Mouse (Mus musculus) lung, postnatal 0 days (tissue): ENCODE data around the gene Scrn2. TPM values are rescaled to one million over a fixed set of nuclear protein-coding genes. Genes with fewer than 3 reads are reported as not detected.

Source experiments
- ATAC-seq: fragments of 200-750 bp; cut with Nextera tagmentation; 2 replicates; pipeline ENCODE4 v1.8.0; 2017; ENCODE audit warnings: moderate library complexity
- DNase-seq: peaks from one replicate; pipeline ENCODE4 v3.0.0-alpha.2; 2016; ENCODE audit warnings: low spot score
- H3K27ac ChIP-seq: fragments of 300-500 bp; sonication (generic); 2 replicates; pipeline ENCODE4 v1.5.1; 2014; ENCODE audit warnings: antibody characterized with exemption, mild to moderate bottlenecking, low read length, mixed read lengths
- H3K27me3 ChIP-seq: fragments of 300-500 bp; sonication (generic); replicated peaks from 2 replicates; pipeline ENCODE4 v1.6.1; 2014; ENCODE audit warnings: low read length, mixed read lengths; ENCODE audit not compliant: insufficient read depth
- H3K36me3 ChIP-seq: fragments of 300-500 bp; sonication (generic); 2 replicates; pipeline ENCODE4 v1.6.1; 2014; ENCODE audit warnings: low read length, mixed read lengths; ENCODE audit not compliant: insufficient read depth
- H3K4me1 ChIP-seq: fragments of 300-500 bp; sonication (generic); 2 replicates; pipeline ENCODE4 v1.6.1; 2014; ENCODE audit warnings: antibody characterized with exemption, low read depth, low read length, mixed read lengths; ENCODE audit not compliant: insufficient read depth
- H3K4me2 ChIP-seq: fragments of 300-500 bp; sonication (generic); replicated peaks from 2 replicates; pipeline ENCODE4 v1.6.1; 2014; ENCODE audit warnings: low read depth, mild to moderate bottlenecking, low read length, moderate library complexity, mixed read lengths
- H3K4me3 ChIP-seq: fragments of 300-500 bp; sonication (generic); 2 replicates; pipeline ENCODE4 v1.5.1; 2014; ENCODE audit warnings: low read depth, low read length
- H3K9ac ChIP-seq: fragments of 300-500 bp; sonication (generic); replicated peaks from 2 replicates; pipeline ENCODE4 v1.6.1; 2014; ENCODE audit warnings: low read depth, mild to moderate bottlenecking
- H3K9me3 ChIP-seq: fragments of 300-500 bp; sonication (generic); 2 replicates; pipeline ENCODE4 v1.6.1; 2016; ENCODE audit warnings: low read length, mixed read lengths
- CTCF ChIP-seq: IDR thresholded peaks from 2 replicates; pipeline ENCODE4 v1.5.1; 2016; ENCODE audit warnings: antibody characterized with exemption, mild to moderate bottlenecking
- EP300 ChIP-seq: IDR thresholded peaks from 2 replicates; pipeline ENCODE4 v1.6.1; 2016; ENCODE audit warnings: antibody characterized with exemption, mild to moderate bottlenecking, control low read depth
- WGBS: fragments of 180-500 bp; shearing (Covaris S2); extraction: QIAGEN DNeasy Blood & Tissue Kit; methylation state at CpG from one replicate; pipeline ENCODE4 v1.1.7; 2014; 5-methylcytosine and 5-hydroxymethylcytosine counted together
- polyA plus RNA-seq: library from polyadenylated mRNA; unstranded; fragments of >200 nt; fragmentation: Nextera tagmentation; extraction: Ambion mirVana; gene quantifications from 2 replicates; pipeline ENCODE4 v1.2.1, GENCODE M21; 2015

Scrn2 gene
- polyA plus RNA-seq, 1 experiment from 2014 or later = 15.7 TPM

DNA sequence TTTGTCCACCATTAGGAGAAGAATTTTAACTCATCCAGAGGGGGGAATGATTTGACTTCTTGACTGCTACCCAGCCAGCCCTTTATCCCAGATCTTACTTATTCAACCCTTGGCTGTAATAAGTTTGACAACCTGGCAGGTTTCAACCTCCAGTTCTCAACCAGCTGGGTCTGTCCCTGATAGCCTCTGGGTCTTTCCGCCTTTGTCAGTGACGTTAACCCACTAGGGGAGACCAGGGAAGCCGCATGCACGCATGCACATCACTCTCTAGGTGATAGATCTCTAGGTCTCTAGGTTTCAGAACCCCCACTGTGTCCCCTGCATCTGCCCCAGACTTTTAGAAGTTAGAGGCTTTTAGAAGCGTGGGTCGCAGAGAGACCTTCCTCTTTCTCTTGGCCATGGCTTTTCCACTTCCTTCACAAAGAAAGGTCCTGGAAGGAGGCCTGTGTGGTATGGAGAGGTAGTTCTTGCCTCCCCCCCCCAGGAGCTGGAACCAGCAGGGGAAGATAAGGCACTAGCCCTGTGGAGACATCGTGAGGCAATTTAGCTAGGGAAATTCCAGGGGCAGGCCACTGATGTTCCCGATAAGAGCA is 20.4 kb upstream of the Scrn2 start:
- H3K36me3 ChIP-seq = no peaks in the 10 kb centered on the region
- no peaks in the 10 kb centered on the region for H3K4me1 ChIP-seq
- H3K4me3 ChIP-seq = no peak overlapping the region
- H3K27ac ChIP-seq = no peak overlapping the region
- H3K9ac ChIP-seq = no peak overlapping the region
- ATAC-seq = no peak
- no peaks in the 10 kb centered on the region for H3K9me3 ChIP-seq
- no peak for TF ChIP-seq EP300
- TF ChIP-seq CTCF = no peak
- DNase-seq = no peak
- H3K4me2 ChIP-seq = no peak overlapping the region
- 48% methylated on average over 8 of the region's 8 CpGs for WGBS
- no peaks in the 10 kb centered on the region for H3K27me3 ChIP-seq

DNA sequence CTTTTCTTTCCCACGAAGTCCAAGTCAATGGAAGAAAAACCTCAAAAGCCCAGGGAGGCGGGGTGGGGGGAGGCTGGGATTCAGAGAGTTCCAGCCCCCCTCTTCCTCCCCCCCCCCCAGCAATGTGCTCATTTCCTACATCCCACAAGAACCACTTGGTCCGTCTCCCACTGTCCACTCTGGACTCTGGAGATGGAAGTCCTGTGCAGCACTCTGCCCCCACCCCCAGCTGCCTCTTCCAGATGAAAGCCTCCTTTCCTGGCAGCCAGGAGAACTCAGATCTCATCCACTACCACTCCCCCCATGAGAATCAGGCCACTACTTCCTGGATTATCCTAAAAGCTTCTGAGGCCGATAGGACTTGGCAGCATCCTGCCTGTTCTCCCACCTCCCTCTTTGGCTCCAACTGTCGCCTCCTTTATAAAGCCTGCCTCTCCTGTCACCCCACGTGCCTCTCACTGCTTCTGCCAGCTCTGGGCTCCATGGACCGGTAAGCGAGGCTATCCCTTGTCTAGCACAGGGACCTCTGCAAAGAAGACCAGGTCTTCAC is 16.5 kb upstream of the Scrn2 start, which contains the start of gene Sp6:
Sp6 (plus strand) TSS at position 274 of the 550 bp plus-strand sequence.
- Histone ChIP-seq H3K4me1 (no peaks in the 10 kb centered on the region), H3K9me3 (no peaks in the 10 kb centered on the region), H3K27ac (no peak within 1 kb of the TSS), H3K27me3 (peaks cover 16% of the 10 kb centered on the region), H3K9ac (no peak within 1 kb of the TSS), H3K4me2 (no peak within 1 kb of the TSS), H3K36me3 (no peaks in the 10 kb centered on the region), H3K4me3 (no peak within 1 kb of the TSS)
- TF ChIP-seq CTCF (no peak), EP300 (no peak)
- WGBS = 21% methylated on average over 8 of the region's 8 CpGs
- ATAC-seq (peak; percentile 62), DNase-seq (peak; percentile 28)

- no peak overlapping the region for H3K9ac ChIP-seq
- peak overlapping the region; percentile 59 for H3K4me2 ChIP-seq
- peak overlapping the region; percentile 35 for H3K4me3 ChIP-seq
- H3K27me3 ChIP-seq = peaks cover 51% of the 10 kb centered on the region
- H3K36me3 ChIP-seq = no peaks in the 10 kb centered on the region
- 3% methylated on average over 36 of the region's 36 CpGs for WGBS
- H3K9me3 ChIP-seq = no peaks in the 10 kb centered on the region
- no peak overlapping the region for H3K27ac ChIP-seq
- no peak for ATAC-seq
- TF ChIP-seq EP300 = no peak
- TF ChIP-seq CTCF = no peak
- no peak for DNase-seq
- peaks cover 10% of the 10 kb centered on the region for H3K4me1 ChIP-seq
These were observed 11.8 kb upstream of the Scrn2 start for GRCm38 (mm10) chr11:97017696-97018582.

- 3% methylated on average over 55 of the region's 68 CpGs for WGBS
- TF ChIP-seq EP300 (no peak), CTCF (no peak)
- Histone ChIP-seq H3K27ac (no peak overlapping the region), H3K4me2 (peak overlapping the region; percentile 59), H3K9me3 (no peaks in the 10 kb centered on the region), H3K4me3 (peak overlapping the region; percentile 35), H3K9ac (0 out of 2 replicates have a peak overlapping the region, but pooled peaks have one; percentile 19), H3K36me3 (no peaks in the 10 kb centered on the region), H3K4me1 (peaks cover 10% of the 10 kb centered on the region), H3K27me3 (peaks cover 51% of the 10 kb centered on the region)
- DNase-seq (peak; percentile 34), ATAC-seq (peak; percentile 33)
These were observed 11.0 kb upstream of the Scrn2 start for GRCm38 (mm10) chr11:97018583-97019344.

DNA sequence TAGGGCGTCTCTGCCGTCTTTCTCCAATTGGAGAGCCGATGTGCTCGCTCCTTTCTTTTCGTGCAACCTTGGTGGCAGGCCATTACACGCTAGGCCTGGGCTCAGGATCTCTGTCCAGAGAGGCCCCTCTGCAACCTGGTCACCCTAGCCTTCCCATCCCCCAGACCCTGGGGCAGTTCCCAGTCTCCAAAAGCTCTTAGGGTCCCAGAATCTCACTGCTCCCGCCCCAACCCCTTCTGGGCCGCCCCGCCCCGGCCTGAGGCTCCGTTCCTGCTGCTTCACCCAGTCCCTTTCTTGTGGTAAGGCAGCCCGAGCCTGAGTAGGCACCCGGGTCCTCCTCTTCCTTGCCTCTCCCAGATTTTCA is 10.4 kb upstream of the Scrn2 start:
- WGBS = 13% methylated on average over 13 of the region's 13 CpGs
- Histone ChIP-seq H3K36me3 (no peaks in the 10 kb centered on the region), H3K4me1 (peaks cover 10% of the 10 kb centered on the region), H3K27me3 (peaks cover 51% of the 10 kb centered on the region), H3K9ac (no peak overlapping the region), H3K4me2 (peak overlapping the region; percentile 59), H3K4me3 (peak overlapping the region; percentile 35), H3K9me3 (no peaks in the 10 kb centered on the region), H3K27ac (no peak overlapping the region)
- DNase-seq (no peak), ATAC-seq (no peak)
- no peak for TF ChIP-seq CTCF
- TF ChIP-seq EP300 = no peak
